Mouse (Mus musculus) CH12.LX (cell line): ENCODE measurements at regions not wholly inside any gene's neighbourhood (a gene's known extent, or its start where the extent isn't known, plus 50 kb on each side); places are given as distances from the start of the nearest gene placed in this dataset.

Experiments used
- GABPA ChIP-seq: IDR thresholded peaks from 2 replicates; pipeline ENCODE4 v1.6.1; 2012; ENCODE audit warnings: low read depth, low read length, improper control_type of control experiment, inconsistent platforms; ENCODE audit not compliant: insufficient replicate concordance
- MAX ChIP-seq: IDR thresholded peaks from 2 replicates; pipeline ENCODE4 v1.6.1; 2011; ENCODE audit warnings: low read length, improper control_type of control experiment
- POLR2A ChIP-seq: IDR thresholded peaks from 2 replicates; pipeline ENCODE4 v1.6.1; 2011; ENCODE audit warnings: low read depth, mild to moderate bottlenecking, improper control_type of control experiment, low read length
- USF2 ChIP-seq: conservative IDR thresholded peaks from 2 replicates; pipeline ENCODE4 v1.6.1; 2011; ENCODE audit warnings: low read depth, low read length, improper control_type of control experiment
- ZC3H11A ChIP-seq: IDR thresholded peaks from 2 replicates; pipeline ENCODE4 v1.6.1; 2012; ENCODE audit warnings: low read depth, mild to moderate bottlenecking, inconsistent platforms, low read length, improper control_type of control experiment

GRCm38 (mm10) chr10:98628191-98628590 is 286.0 kb upstream of the Atp2b1 start:
- TF ChIP-seq GABPA = no peak
- no peak for TF ChIP-seq USF2
- TF ChIP-seq ZC3H11A = no peak
- TF ChIP-seq MAX = no peak
- no peak for TF ChIP-seq POLR2A
